In the genomic region with DNA sequence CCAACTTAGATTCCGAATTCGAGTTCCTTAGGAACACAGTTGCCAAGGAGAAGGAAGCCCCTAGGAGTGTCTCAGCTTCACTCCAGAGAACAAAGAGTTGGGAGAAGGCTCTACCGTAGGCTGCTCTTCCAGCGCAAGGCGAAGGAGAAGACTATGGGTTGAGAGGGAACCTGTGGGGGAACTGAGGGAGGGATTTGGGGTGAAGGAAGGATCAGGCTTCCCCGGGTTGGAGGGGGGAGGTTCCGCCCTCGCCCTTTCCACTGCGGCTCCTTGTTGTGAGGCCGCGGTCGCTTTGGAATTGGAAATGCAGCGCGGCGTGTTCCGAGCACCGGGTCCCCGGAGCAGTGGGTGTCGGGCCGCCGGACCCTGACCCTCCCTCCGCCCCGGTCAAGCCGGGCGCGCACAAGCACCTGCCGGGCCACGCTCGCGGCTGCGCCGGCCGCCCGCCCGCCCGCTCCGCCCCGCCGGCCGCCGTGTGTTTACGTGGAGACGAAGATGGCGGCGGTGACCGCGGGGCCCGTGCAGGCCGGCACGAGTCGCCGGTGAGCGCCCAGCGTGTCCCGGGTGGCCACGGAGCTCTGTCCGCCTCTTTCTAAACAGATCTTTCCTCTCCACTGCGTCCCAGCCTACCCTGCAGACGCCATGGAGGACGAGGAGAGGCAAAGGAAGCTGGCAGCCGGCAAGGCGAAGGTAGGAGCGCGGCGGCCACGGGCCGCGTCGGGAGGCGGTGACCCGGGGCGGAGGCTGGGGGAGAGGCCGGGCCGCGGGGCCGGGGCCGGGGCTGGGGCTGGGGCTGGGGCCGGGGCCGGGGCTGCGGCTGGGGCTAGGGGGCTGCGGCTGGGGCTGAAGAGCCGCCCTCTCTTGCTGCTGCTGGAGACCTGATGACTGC, we compare ENCODE assay signal across 8 mouse cellular contexts. TPM values are rescaled to one million over a fixed set of nuclear protein-coding genes. Genes with fewer than 3 reads are reported as not detected.
DNase-seq lines count a peak whose midpoint lies in the region; ATAC-seq and TF ChIP-seq lines count a peak whose summit lies in the region.

Gene Akap9 (plus strand): TSS at position 254 of the 889 bp plus-strand sequence.

- peaks cover 20% of the 10 kb centered on the region for H3K4me1 ChIP-seq in hindbrain, embryonic 12.5 days

- POLR2A ChIA-PET in Patski (lab: Charles Lee): no interaction called here

- peak within 1 kb of the TSS; percentile 99 for H3K9ac ChIP-seq in hindbrain, embryonic 12.5 days

- DNase-seq in Patski (ENCODE audit: low read depth, low spot score): no peak
- DNase-seq in cerebellum, adult 9-11 months: peak; percentile 77
- peak in 1 of 2 experiments; percentile 65 for DNase-seq in frontal cortex, adult 2 months (ENCODE audit: extremely low spot score in 1 of 2, low spot score in 1 of 2)
- peak; percentile 58 to 70 for DNase-seq in layer of hippocampus, postnatal 25 days (ENCODE audit: extremely low spot score in 1 of 2, low spot score in 1 of 2)
- DNase-seq in lung, postnatal 25 days (ENCODE audit: low spot score): peak; percentile 55
- DNase-seq in retina, embryonic 14.5 days (ENCODE audit: low spot score): peak; percentile 71
- peak; percentile 77 for DNase-seq in thymus, postnatal 4 days

- no peaks in the 10 kb centered on the region for H3K27me3 ChIP-seq in Patski
- H3K27me3 ChIP-seq in hindbrain, embryonic 12.5 days: no peaks in the 10 kb centered on the region

- H3K4me3 ChIP-seq in hindbrain, embryonic 12.5 days: peak within 1 kb of the TSS; percentile 94

- in situ Hi-C loops in Patski (cut with MboI; ENCODE audit: low pct_unique_long_range_greater_than_20kb): no loop called here

- ATAC-seq in Patski: peak; percentile 94
- ATAC-seq in hindbrain, embryonic 12.5 days (ENCODE audit: low FRiP score): peak; percentile 87

- no peak for TF ChIP-seq CTCF in Patski (IDR thresholded peaks at IDR 0.05)

- H3K27ac ChIP-seq in hindbrain, embryonic 12.5 days: peak within 1 kb of the TSS; percentile 98

- peak within 1 kb of the TSS; percentile 62 for H3K4me2 ChIP-seq in hindbrain, embryonic 12.5 days (replicated peaks)

- CTCF ChIA-PET in Patski (lab: Charles Lee): no interaction called here

- no peaks in the 10 kb centered on the region for H3K36me3 ChIP-seq in hindbrain, embryonic 12.5 days

- no peaks in the 10 kb centered on the region for H3K9me3 ChIP-seq in hindbrain, embryonic 12.5 days (replicated peaks)

- WGBS in hindbrain, embryonic 12.5 days: under 1% methylated on average over 62 of the region's 82 CpGs

RNA-seq across cellular contexts. Expression of gene Akap9, which starts in this region (rescaled TPM):
- 47.9 TPM for polyA plus RNA-seq in Patski (2021)
- 25.6 and 29.8 TPM in 2 replicates for polyA plus RNA-seq in frontal cortex, adult 2 months (2012; rRNA removed)
- 308 and 312 TPM in 2 replicates for polyA plus RNA-seq in hindbrain, embryonic 12.5 days (2016; fragmentation: Nextera tagmentation; extraction: Ambion mirVana)
- 10 to 100 TPM; 57.2 to 62.5 TPM for total RNA-seq in layer of hippocampus, postnatal 25 days (2021)
